Mouse (Mus musculus): ENCODE measurements around the gene Spink2. TPM values are rescaled to one million over a fixed set of nuclear protein-coding genes. Genes with fewer than 3 reads are reported as not detected.

Spink2 gene
- polyA plus RNA-seq, 1 experiment from 2014 or later: 2.3 TPM

DNA sequence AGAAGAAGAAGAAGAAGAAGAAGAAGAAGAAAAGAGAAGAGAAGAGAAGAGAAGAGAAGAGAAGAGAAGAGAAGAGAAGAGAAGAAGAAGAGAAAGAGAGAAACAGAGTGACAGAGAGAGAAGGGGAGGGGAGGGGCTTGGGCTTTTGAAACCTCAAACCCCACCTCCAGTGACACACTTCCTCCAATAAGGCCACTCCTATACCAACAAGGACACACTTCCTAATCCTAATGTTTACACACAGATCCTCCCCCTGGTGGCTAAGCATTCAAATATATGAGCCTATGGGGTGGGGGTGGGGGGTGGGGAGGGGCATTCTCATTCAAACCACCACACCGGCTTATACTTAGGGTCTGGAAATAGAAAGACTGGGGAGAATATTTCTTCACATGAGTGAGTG, 27.9 kb downstream of the Spink2 start:
- no peak for ATAC-seq (ENCODE audit: low FRiP score, low TSS enrichment)
- WGBS: 71% methylated on average over 1 of the region's 1 CpGs
- Histone ChIP-seq H3K36me3 (ENCODE audit: control insufficient read depth, insufficient read depth, low read length) (no peaks in the 10 kb centered on the region), H3K4me2 (replicated peaks; ENCODE audit: low read depth) (no peak overlapping the region), H3K9me3 (ENCODE audit: control insufficient read depth, low read length) (no peaks in the 10 kb centered on the region), H3K4me3 (ENCODE audit: low read depth, low read length) (no peak overlapping the region), H3K4me1 (replicated peaks; ENCODE audit: control insufficient read depth, insufficient read depth) (no peaks in the 10 kb centered on the region), H3K27ac (replicated peaks) (no peak overlapping the region), H3K27me3 (ENCODE audit: control insufficient read depth, insufficient read depth, low read length) (no peaks in the 10 kb centered on the region), H3K9ac (ENCODE audit: low read length) (no peak overlapping the region)
- no peak for DNase-seq (ENCODE audit: low spot score)
- TF ChIP-seq EP300 (optimal IDR thresholded peaks at IDR 0.05) (no peak), CTCF (IDR thresholded peaks at IDR 0.05; ENCODE audit: low read depth) (no peak)

DNA sequence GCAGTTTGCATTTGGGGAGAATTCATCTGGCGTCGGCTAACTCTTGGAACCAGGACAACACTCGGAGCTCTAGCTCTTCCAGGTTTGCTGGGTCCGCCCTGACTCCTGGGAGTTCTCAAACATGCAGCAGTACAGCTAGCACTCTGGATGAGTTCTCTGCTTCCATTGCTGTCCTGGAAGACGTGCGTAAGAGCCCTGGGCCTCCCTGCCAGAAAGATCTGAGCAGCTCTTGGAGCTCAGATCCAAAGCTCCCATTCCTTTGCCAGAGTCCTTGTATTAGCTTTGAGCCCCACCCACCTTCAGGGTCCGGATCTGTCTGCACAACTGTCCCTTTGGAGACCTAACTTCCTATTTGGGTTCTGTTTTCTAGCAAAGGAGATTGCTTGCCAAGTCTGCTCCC, 29.8 kb downstream of the Spink2 start:
- Histone ChIP-seq H3K9ac (ENCODE audit: low read length) (no peak overlapping the region), H3K4me3 (ENCODE audit: low read depth, low read length) (no peak overlapping the region), H3K4me2 (replicated peaks; ENCODE audit: low read depth) (no peak overlapping the region), H3K36me3 (ENCODE audit: control insufficient read depth, insufficient read depth, low read length) (no peaks in the 10 kb centered on the region), H3K27me3 (ENCODE audit: control insufficient read depth, insufficient read depth, low read length) (no peaks in the 10 kb centered on the region), H3K4me1 (replicated peaks; ENCODE audit: control insufficient read depth, insufficient read depth) (no peaks in the 10 kb centered on the region), H3K9me3 (ENCODE audit: control insufficient read depth, low read length) (no peaks in the 10 kb centered on the region), H3K27ac (replicated peaks) (no peak overlapping the region; the same call in 1 of the 2 replicates)
- TF ChIP-seq CTCF (IDR thresholded peaks at IDR 0.05; ENCODE audit: low read depth) (no peak), EP300 (optimal IDR thresholded peaks at IDR 0.05) (no peak)
- DNase-seq (ENCODE audit: low spot score) (peak; percentile 27), ATAC-seq (ENCODE audit: low FRiP score, low TSS enrichment) (peak; percentile 51; the same call in 1 of the 2 replicates)
- 40% methylated on average over 7 of the region's 7 CpGs for WGBS

DNA sequence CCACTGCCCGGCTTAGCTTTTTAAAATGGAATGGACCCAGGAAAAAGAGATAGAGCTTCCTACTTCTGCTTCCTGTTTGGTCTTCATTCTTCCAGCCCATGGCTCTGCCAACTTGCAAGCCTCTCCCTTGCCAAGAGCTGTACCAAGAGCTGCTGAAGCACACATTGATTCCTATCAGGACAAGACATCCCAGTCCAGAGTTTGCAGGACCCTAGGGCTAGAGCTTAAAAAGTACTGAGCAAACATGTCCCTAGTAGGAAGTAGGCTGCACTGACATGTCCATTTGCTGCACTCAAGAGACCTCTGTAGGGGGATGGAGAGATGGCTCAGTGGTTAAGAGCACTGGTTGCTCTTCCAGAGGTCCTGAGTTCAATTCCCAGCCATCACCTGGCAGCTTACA, 32.3 kb downstream of the Spink2 start:
- H3K9ac ChIP-seq (ENCODE audit: low read length): no peak overlapping the region

DNA sequence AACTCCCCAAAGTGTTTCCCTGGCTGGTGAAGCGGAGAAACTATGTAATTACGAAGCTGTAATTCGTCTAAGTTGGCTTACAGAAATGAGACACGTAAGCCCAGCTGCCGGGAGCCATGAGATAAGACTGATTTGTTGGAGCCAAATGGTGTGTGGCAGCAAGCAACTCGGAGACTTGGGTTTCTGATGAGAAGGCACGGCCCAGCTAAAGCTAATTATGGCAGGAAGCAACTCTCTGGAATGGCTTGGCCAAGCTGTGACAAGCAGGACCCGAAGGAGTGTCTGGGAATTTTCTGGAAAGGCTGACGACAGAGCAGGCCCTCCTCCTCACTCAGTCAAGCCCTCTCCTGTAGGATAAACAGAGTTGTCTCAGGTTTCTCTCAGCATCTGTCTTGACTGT, 33.3 kb downstream of the Spink2 start:
- DNase-seq (ENCODE audit: low spot score) (no peak), ATAC-seq (ENCODE audit: low FRiP score, low TSS enrichment) (no peak)
- Histone ChIP-seq H3K4me1 (replicated peaks; ENCODE audit: control insufficient read depth, insufficient read depth) (no peaks in the 10 kb centered on the region), H3K27ac (replicated peaks) (no peak overlapping the region; the same call in 1 of the 2 replicates), H3K9me3 (ENCODE audit: control insufficient read depth, low read length) (no peaks in the 10 kb centered on the region), H3K27me3 (ENCODE audit: control insufficient read depth, insufficient read depth, low read length) (no peaks in the 10 kb centered on the region), H3K4me3 (ENCODE audit: low read depth, low read length) (no peak overlapping the region), H3K9ac (ENCODE audit: low read length) (no peak overlapping the region), H3K36me3 (ENCODE audit: control insufficient read depth, insufficient read depth, low read length) (no peaks in the 10 kb centered on the region), H3K4me2 (replicated peaks; ENCODE audit: low read depth) (no peak overlapping the region)
- TF ChIP-seq EP300 (optimal IDR thresholded peaks at IDR 0.05) (no peak), CTCF (IDR thresholded peaks at IDR 0.05; ENCODE audit: low read depth) (no peak)
- WGBS: 29% methylated on average over 9 of the region's 9 CpGs

More for the DNA sequence above, 32.3 kb downstream of the Spink2 start:
- DNase-seq (ENCODE audit: low spot score) (no peak), ATAC-seq (ENCODE audit: low FRiP score, low TSS enrichment) (no peak)
- no peak overlapping the region for H3K27ac ChIP-seq (replicated peaks)
- no peaks in the 10 kb centered on the region for H3K4me1 ChIP-seq (replicated peaks; ENCODE audit: control insufficient read depth, insufficient read depth)
- H3K36me3 ChIP-seq (ENCODE audit: control insufficient read depth, insufficient read depth, low read length): no peaks in the 10 kb centered on the region
- no peak overlapping the region for H3K4me2 ChIP-seq (replicated peaks; ENCODE audit: low read depth)
- H3K27me3 ChIP-seq (ENCODE audit: control insufficient read depth, insufficient read depth, low read length): no peaks in the 10 kb centered on the region
- no peaks in the 10 kb centered on the region for H3K9me3 ChIP-seq (ENCODE audit: control insufficient read depth, low read length)
- 90% methylated on average over 1 of the region's 1 CpGs for WGBS
- TF ChIP-seq EP300 (optimal IDR thresholded peaks at IDR 0.05) (no peak), CTCF (IDR thresholded peaks at IDR 0.05; ENCODE audit: low read depth) (no peak)
- H3K4me3 ChIP-seq (ENCODE audit: low read depth, low read length): no peak overlapping the region

- no peak overlapping the region for H3K9ac ChIP-seq (ENCODE audit: low read length)
- no peak overlapping the region for H3K4me3 ChIP-seq (ENCODE audit: low read depth, low read length)
- 56% methylated on average over 4 of the region's 4 CpGs for WGBS
- H3K9me3 ChIP-seq (ENCODE audit: control insufficient read depth, low read length): no peaks in the 10 kb centered on the region
- DNase-seq (ENCODE audit: low spot score) (no peak), ATAC-seq (ENCODE audit: low FRiP score, low TSS enrichment) (no peak)
- H3K4me2 ChIP-seq (replicated peaks; ENCODE audit: low read depth): no peak overlapping the region
- H3K27me3 ChIP-seq (ENCODE audit: control insufficient read depth, insufficient read depth, low read length): no peaks in the 10 kb centered on the region
- TF ChIP-seq EP300 (optimal IDR thresholded peaks at IDR 0.05): no peak
- no peak for TF ChIP-seq CTCF (IDR thresholded peaks at IDR 0.05; ENCODE audit: low read depth)
- no peaks in the 10 kb centered on the region for H3K36me3 ChIP-seq (ENCODE audit: control insufficient read depth, insufficient read depth, low read length)
- no peaks in the 10 kb centered on the region for H3K4me1 ChIP-seq (replicated peaks; ENCODE audit: control insufficient read depth, insufficient read depth)
- H3K27ac ChIP-seq (replicated peaks): no peak overlapping the region
Measured at GRCm38 (mm10) chr5:77174779-77175178, 36.5 kb downstream of the Spink2 start.

DNA sequence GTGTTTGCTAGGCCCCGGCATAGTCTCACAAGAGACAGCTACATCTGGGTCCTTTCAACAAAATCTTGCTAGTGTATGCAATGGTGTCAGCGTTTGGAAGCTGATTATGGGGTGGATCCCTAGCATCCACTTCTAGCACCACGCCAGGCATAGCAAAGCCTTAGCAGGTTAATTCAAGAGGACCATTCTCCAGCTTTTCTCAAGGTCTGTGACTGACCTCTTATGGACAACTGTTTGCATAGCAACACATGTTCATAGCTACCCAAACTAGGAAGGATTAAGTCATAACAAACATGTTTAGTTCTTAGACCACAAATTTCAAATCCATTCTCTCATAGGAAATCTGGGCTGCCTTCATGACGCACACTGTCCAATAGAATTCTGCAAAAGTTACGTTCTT, 40.7 kb downstream of the Spink2 start:
- no peak overlapping the region for H3K4me3 ChIP-seq (ENCODE audit: low read depth, low read length)
- no peak overlapping the region for H3K27ac ChIP-seq (replicated peaks)
- no peak overlapping the region for H3K9ac ChIP-seq (ENCODE audit: low read length)
- ATAC-seq (ENCODE audit: low FRiP score, low TSS enrichment) (peak; percentile 76; the same call in 1 of the 2 replicates), DNase-seq (ENCODE audit: low spot score) (no peak)
- TF ChIP-seq EP300 (optimal IDR thresholded peaks at IDR 0.05) (no peak), CTCF (IDR thresholded peaks at IDR 0.05; ENCODE audit: low read depth) (peak; percentile 87)
- 43% methylated on average over 4 of the region's 5 CpGs for WGBS
- H3K4me2 ChIP-seq (replicated peaks; ENCODE audit: low read depth): no peak overlapping the region
- H3K27me3 ChIP-seq (ENCODE audit: control insufficient read depth, insufficient read depth, low read length): no peaks in the 10 kb centered on the region
- no peaks in the 10 kb centered on the region for H3K36me3 ChIP-seq (ENCODE audit: control insufficient read depth, insufficient read depth, low read length)
- no peaks in the 10 kb centered on the region for H3K4me1 ChIP-seq (replicated peaks; ENCODE audit: control insufficient read depth, insufficient read depth)
- H3K9me3 ChIP-seq (ENCODE audit: control insufficient read depth, low read length): no peaks in the 10 kb centered on the region
